Mouse (Mus musculus): ENCODE data around the gene Tnni3k.

DNA sequence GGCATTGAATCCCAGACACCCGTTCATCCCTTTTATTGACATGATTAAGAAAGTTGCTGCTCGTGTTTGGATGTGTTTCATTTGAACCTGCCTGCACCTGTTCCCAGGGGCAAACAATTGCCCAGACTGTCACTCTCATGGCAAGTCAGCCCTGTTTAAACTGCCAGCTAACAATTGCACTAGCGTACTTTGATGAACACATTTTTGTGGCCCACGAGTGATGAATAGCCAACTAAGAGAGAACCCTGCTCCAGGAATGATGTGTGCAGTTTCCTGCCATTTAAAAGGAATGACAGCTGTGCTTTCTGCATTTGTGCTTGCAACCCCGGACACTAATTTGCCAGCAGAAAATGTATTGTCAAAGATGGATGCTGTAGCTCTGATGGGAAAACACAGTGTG, 312.3 kb downstream of the Tnni3k start:
- no peak for TF ChIP-seq GATA1 (IDR thresholded peaks at IDR 0.05; ENCODE audit: borderline replicate concordance, low read length)
- no peak for TF ChIP-seq FLI1 (IDR thresholded peaks at IDR 0.05; ENCODE audit: low read length)
